Comparison of ENCODE assay signal across 8 mouse cellular contexts in the genomic region with DNA sequence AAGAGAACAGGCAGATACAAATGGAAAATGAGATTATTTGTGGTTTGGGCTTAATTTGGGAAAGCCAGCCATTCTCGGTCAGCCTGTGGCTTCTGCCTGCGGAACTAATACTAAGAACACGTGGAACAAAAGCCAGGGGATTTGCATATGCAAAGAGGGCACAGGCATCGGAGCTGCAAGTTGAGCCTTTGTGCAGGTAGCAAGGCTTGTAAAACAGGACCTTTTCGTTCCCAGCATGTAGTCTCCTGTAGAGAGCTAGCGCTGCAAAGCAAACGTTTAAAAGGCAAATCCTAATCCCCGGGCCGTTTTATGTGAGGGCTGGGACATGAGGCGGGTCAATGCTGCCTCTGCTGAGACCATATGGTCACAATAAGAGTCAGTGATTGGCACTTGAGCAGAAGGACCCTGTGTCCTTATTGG. TPM values are rescaled to one million over a fixed set of nuclear protein-coding genes. Genes with fewer than 3 reads are reported as not detected.
DNase-seq lines count a peak whose midpoint lies in the region; ATAC-seq and TF ChIP-seq lines count a peak whose summit lies in the region.

No protein-coding gene starts in this region.

- H3ac ChIP-seq in myocyte (ENCODE audit: control insufficient read depth, insufficient read length) = peak overlapping the region; percentile 19

- no peak for TF ChIP-seq CTCF in bone marrow macrophage, adult 2 months (IDR thresholded peaks at IDR 0.05; ENCODE audit: low read depth, low read length)

- no peak for ATAC-seq in heart, embryonic 11.5 days (replicated peaks; ENCODE audit: insufficient number of reproducible peaks, low FRiP score, low TSS enrichment)
- no peak for ATAC-seq in heart, embryonic 13.5 days (ENCODE audit: extremely low read depth, insufficient number of reproducible peaks, low FRiP score, low TSS enrichment)
- ATAC-seq in limb, embryonic 12.5 days (ENCODE audit: insufficient number of reproducible peaks, insufficient read depth, low FRiP score, low TSS enrichment, low read depth) = no peak
- ATAC-seq in activated CD4-positive, CD25-positive, alpha-beta regulatory T cell, adult 4 months = no peak

- H3K4me1 ChIP-seq in heart, embryonic 11.5 days (ENCODE audit: control insufficient read depth, insufficient read depth, low read length) = 0 out of 2 replicates have a peak, but pooled peaks cover 3% of the 10 kb centered on the region
- H3K4me1 ChIP-seq in bone marrow macrophage, adult 2 months (ENCODE audit: control insufficient read depth, insufficient read depth, low read length) = peaks cover 20% of the 10 kb centered on the region
- H3K4me1 ChIP-seq in heart, embryonic 13.5 days = peaks cover 11% of the 10 kb centered on the region
- H3K4me1 ChIP-seq in limb, embryonic 12.5 days (replicated peaks) = peaks cover 15% of the 10 kb centered on the region

- DNase-seq in heart, adult 18-20 months = no peak
- DNase-seq in gastrocnemius, adult 8-10 months (ENCODE audit: low spot score in 2 of 2) = no peak

- H3K9ac ChIP-seq in heart, embryonic 11.5 days (ENCODE audit: low read depth, low read length) = peak overlapping the region; percentile 83
- peak overlapping the region; percentile 85 for H3K9ac ChIP-seq in heart, embryonic 13.5 days
- peak overlapping the region; percentile 79 for H3K9ac ChIP-seq in limb, embryonic 12.5 days (replicated peaks)

- H3K9me3 ChIP-seq in heart, embryonic 11.5 days (replicated peaks; ENCODE audit: control insufficient read depth, low read length) = no peaks in the 10 kb centered on the region
- H3K9me3 ChIP-seq in heart, embryonic 13.5 days = no peaks in the 10 kb centered on the region
- no peaks in the 10 kb centered on the region for H3K9me3 ChIP-seq in limb, embryonic 12.5 days

- H3K4me3 ChIP-seq in heart, embryonic 11.5 days (ENCODE audit: low read depth, low read length) = peak overlapping the region; percentile 70
- peak overlapping the region; percentile 78 for H3K4me3 ChIP-seq in bone marrow macrophage, adult 2 months (ENCODE audit: insufficient read depth, low read length)
- peak overlapping the region; percentile 78 for H3K4me3 ChIP-seq in heart, embryonic 13.5 days
- H3K4me3 ChIP-seq in limb, embryonic 12.5 days (replicated peaks) = peak overlapping the region; percentile 73
- peak overlapping the region; percentile 56 for H3K4me3 ChIP-seq in myocyte

- H3K36me3 ChIP-seq in heart, embryonic 11.5 days (ENCODE audit: control insufficient read depth, insufficient read depth, low read length) = 0 out of 2 replicates have a peak, but pooled peaks cover under 1% of the 10 kb centered on the region
- peaks cover 21% of the 10 kb centered on the region for H3K36me3 ChIP-seq in heart, embryonic 13.5 days
- peaks cover 25% of the 10 kb centered on the region for H3K36me3 ChIP-seq in limb, embryonic 12.5 days
- H3K36me3 ChIP-seq in myocyte (ENCODE audit: control insufficient read depth, insufficient read depth) = peaks cover under 1% of the 10 kb centered on the region

- H3K79me2 ChIP-seq in myocyte (ENCODE audit: control insufficient read depth, insufficient read depth) = no peaks in the 10 kb centered on the region

- peak overlapping the region; percentile 78; the same call in 1 of the 2 replicates for H3K27ac ChIP-seq in heart, embryonic 11.5 days (ENCODE audit: low read depth, low read length)
- H3K27ac ChIP-seq in bone marrow macrophage, adult 2 months (ENCODE audit: insufficient read depth, low read depth, low read length) = peak overlapping the region; percentile 91
- peak overlapping the region; percentile 74 for H3K27ac ChIP-seq in heart, embryonic 13.5 days (replicated peaks)
- peak overlapping the region; percentile 91 for H3K27ac ChIP-seq in limb, embryonic 12.5 days

- no peaks in the 10 kb centered on the region for H3K27me3 ChIP-seq in heart, embryonic 11.5 days (ENCODE audit: control insufficient read depth, insufficient read depth, low read length)
- no peaks in the 10 kb centered on the region for H3K27me3 ChIP-seq in heart, embryonic 13.5 days (replicated peaks)
- no peaks in the 10 kb centered on the region for H3K27me3 ChIP-seq in limb, embryonic 12.5 days
- no peaks in the 10 kb centered on the region for H3K27me3 ChIP-seq in myocyte (ENCODE audit: control insufficient read depth, insufficient read depth, insufficient read length)

- TF ChIP-seq POLR2A in bone marrow macrophage, adult 2 months (IDR thresholded peaks at IDR 0.05; ENCODE audit: borderline replicate concordance, low read depth, low read length) = no peak
- TF ChIP-seq POLR2A in myocyte (IDR thresholded peaks at IDR 0.05; ENCODE audit: insufficient read length, low read depth) = no peak

- peak overlapping the region; percentile 89 for H3K4me2 ChIP-seq in heart, embryonic 11.5 days
- H3K4me2 ChIP-seq in heart, embryonic 13.5 days = peak overlapping the region; percentile 80
- H3K4me2 ChIP-seq in limb, embryonic 12.5 days = peak overlapping the region; percentile 76
- H3K4me2 ChIP-seq in myocyte (ENCODE audit: low read depth) = peak overlapping the region; percentile 97

- 0% methylated on average over 10 of the region's 10 CpGs for WGBS in heart, embryonic 11.5 days (ENCODE audit: insufficient replicate concordance)
- 1% methylated on average over 10 of the region's 10 CpGs for WGBS in heart, embryonic 13.5 days
- under 1% methylated on average over 10 of the region's 10 CpGs for WGBS in limb, embryonic 12.5 days

TF ChIP-seq in myocyte, 11 proteins besides CTCF, POLR2A, EP300 and RAD21:
- TF ChIP-seq POLR2AphosphoS2 (IDR thresholded peaks at IDR 0.05; ENCODE audit: insufficient read length, low read depth) = no peak

RNA-seq across cellular contexts. Expression of a gene that starts 0.6 kb away (rescaled TPM):
- polyA plus RNA-seq in heart, embryonic 11.5 days (2014; fragmentation: Nextera tagmentation; extraction: Ambion mirVana) = 1.2 and 1.9 TPM in 2 replicates
- total RNA-seq in heart, adult 18-20 months (2021) = under 1 TPM; 0.79 to 0.85 TPM
- 6.6 and 7.5 TPM in 2 replicates for polyA plus RNA-seq in bone marrow macrophage, adult 2 months (2012; ENCODE audit: insufficient read depth, insufficient read length, missing spikeins)
- 1.2 and 1.3 TPM in 2 replicates for polyA plus RNA-seq in heart, embryonic 13.5 days (2015; fragmentation: Nextera tagmentation; extraction: Ambion mirVana)
- 5.6 and 5.7 TPM in 2 replicates for polyA plus RNA-seq in limb, embryonic 12.5 days (2016; fragmentation: Nextera tagmentation; extraction: Ambion mirVana)
- polyA plus RNA-seq in myocyte (2012; fragmentation: generic; extraction: Trizol) = 0.72 TPM
- polyA plus RNA-seq in activated CD4-positive, CD25-positive, alpha-beta regulatory T cell, adult 4 months (2017; shearing (Covaris generic)) = 1 to 10 TPM; 3.2 to 3.4 TPM
- total RNA-seq in gastrocnemius, adult 8-10 months (2022) = under 1 TPM; 0.16 to 0.43 (median 0.33) TPM

RNA-seq across cellular contexts. Expression of a gene that starts 16.7 kb away (rescaled TPM):
- polyA plus RNA-seq in heart, embryonic 11.5 days (2014; fragmentation: Nextera tagmentation; extraction: Ambion mirVana) = 8.0 TPM in 2 replicates
- 1 to 10 TPM; 4.4 to 8.2 TPM for total RNA-seq in heart, adult 18-20 months (2021)
- polyA plus RNA-seq in bone marrow macrophage, adult 2 months (2012; ENCODE audit: insufficient read depth, insufficient read length, missing spikeins) = 4.7 and 5.5 TPM in 2 replicates
- 7.0 TPM in 2 replicates for polyA plus RNA-seq in heart, embryonic 13.5 days (2015; fragmentation: Nextera tagmentation; extraction: Ambion mirVana)
- 15.6 and 15.7 TPM in 2 replicates for polyA plus RNA-seq in limb, embryonic 12.5 days (2016; fragmentation: Nextera tagmentation; extraction: Ambion mirVana)
- polyA plus RNA-seq in myocyte (2012; fragmentation: generic; extraction: Trizol) = 2.8 TPM
- 10 to 100 TPM in 1 of 2 experiments, 1 to 10 TPM in 1; 9.4 to 10.9 TPM for polyA plus RNA-seq in activated CD4-positive, CD25-positive, alpha-beta regulatory T cell, adult 4 months (2017; shearing (Covaris generic))
- 1 to 10 TPM; 3.6 to 3.9 (median 3.8) TPM for total RNA-seq in gastrocnemius, adult 8-10 months (2022)

RNA-seq across cellular contexts. Expression of a gene that starts 18.4 kb away (rescaled TPM):
- 0.44 and 0.79 TPM in 2 replicates for polyA plus RNA-seq in heart, embryonic 11.5 days (2014; fragmentation: Nextera tagmentation; extraction: Ambion mirVana)
- 1 to 10 TPM; 2.3 to 3.0 TPM for total RNA-seq in heart, adult 18-20 months (2021)
- polyA plus RNA-seq in bone marrow macrophage, adult 2 months (2012; ENCODE audit: insufficient read depth, insufficient read length, missing spikeins) = 54.9 and 67.4 TPM in 2 replicates
- 0.68 and 1.1 TPM in 2 replicates for polyA plus RNA-seq in heart, embryonic 13.5 days (2015; fragmentation: Nextera tagmentation; extraction: Ambion mirVana)
- 0.83 and 1.4 TPM in 2 replicates for polyA plus RNA-seq in limb, embryonic 12.5 days (2016; fragmentation: Nextera tagmentation; extraction: Ambion mirVana)
- 0.02 TPM for polyA plus RNA-seq in myocyte (2012; fragmentation: generic; extraction: Trizol)
- polyA plus RNA-seq in activated CD4-positive, CD25-positive, alpha-beta regulatory T cell, adult 4 months (2017; shearing (Covaris generic)) = not detected
- total RNA-seq in gastrocnemius, adult 8-10 months (2022) = under 1 TPM; 0.10 to 0.75 (median 0.52) TPM

RNA-seq across cellular contexts. Expression of a gene that starts 44.3 kb away (rescaled TPM):
- polyA plus RNA-seq in heart, embryonic 11.5 days (2014; fragmentation: Nextera tagmentation; extraction: Ambion mirVana) = 0.21 TPM in 1 of 2 replicates, not detected in the other
- total RNA-seq in heart, adult 18-20 months (2021) = not detected
- not detected in 2 replicates for polyA plus RNA-seq in bone marrow macrophage, adult 2 months (2012; ENCODE audit: insufficient read depth, insufficient read length, missing spikeins)
- polyA plus RNA-seq in heart, embryonic 13.5 days (2015; fragmentation: Nextera tagmentation; extraction: Ambion mirVana) = not detected in 2 replicates
- polyA plus RNA-seq in limb, embryonic 12.5 days (2016; fragmentation: Nextera tagmentation; extraction: Ambion mirVana) = 0.40 and 0.44 TPM in 2 replicates
- polyA plus RNA-seq in myocyte (2012; fragmentation: generic; extraction: Trizol) = not detected
- under 1 TPM in 1 of 2 experiments, not detected in 1; 0.20 TPM for polyA plus RNA-seq in activated CD4-positive, CD25-positive, alpha-beta regulatory T cell, adult 4 months (2017; shearing (Covaris generic))
- total RNA-seq in gastrocnemius, adult 8-10 months (2022) = not detected

RNA-seq across cellular contexts. Expression of a gene that starts 56.9 kb away (rescaled TPM):
- not detected in 2 replicates for polyA plus RNA-seq in heart, embryonic 11.5 days (2014; fragmentation: Nextera tagmentation; extraction: Ambion mirVana)
- total RNA-seq in heart, adult 18-20 months (2021) = not detected
- not detected in 2 replicates for polyA plus RNA-seq in bone marrow macrophage, adult 2 months (2012; ENCODE audit: insufficient read depth, insufficient read length, missing spikeins)
- polyA plus RNA-seq in heart, embryonic 13.5 days (2015; fragmentation: Nextera tagmentation; extraction: Ambion mirVana) = not detected in 2 replicates
- polyA plus RNA-seq in limb, embryonic 12.5 days (2016; fragmentation: Nextera tagmentation; extraction: Ambion mirVana) = not detected in 2 replicates
- polyA plus RNA-seq in myocyte (2012; fragmentation: generic; extraction: Trizol) = not detected
- polyA plus RNA-seq in activated CD4-positive, CD25-positive, alpha-beta regulatory T cell, adult 4 months (2017; shearing (Covaris generic)) = not detected
- not detected for total RNA-seq in gastrocnemius, adult 8-10 months (2022)

Comparison
In these comparisons a context has a peak if more than half of its experiments do, and no peak if none do; other contexts are left out.
1. RNA of a gene that starts 18.4 kb away (polyA plus RNA-seq): 54.9 to 67.4 TPM in bone marrow macrophage, adult 2 months; 0.68 to 1.1 TPM in heart, embryonic 13.5 days, 0.83 to 1.4 TPM in limb, embryonic 12.5 days, 0.44 to 0.79 TPM in heart, embryonic 11.5 days, not detected in activated CD4-positive, CD25-positive, alpha-beta regulatory T cell, adult 4 months and 0.02 TPM in myocyte (single experiment); every median in the first group is over 10 times any median in the second.
2. Peak in every context shown above with its lines, with median percentiles within 50 percentile points of each other: H3K27ac ChIP-seq, H3K4me2 ChIP-seq, H3K4me3 ChIP-seq and H3K9ac ChIP-seq.